Mouse (Mus musculus) embryonic facial prominence, embryonic 13.5 days (tissue): ENCODE data around the gene Fzd2. TPM values are rescaled to one million over a fixed set of nuclear protein-coding genes. Genes with fewer than 3 reads are reported as not detected.

Experiments used
- ATAC-seq: fragments of 200-750 bp; cut with Nextera tagmentation; 2 replicates; pipeline ENCODE4 v1.8.0; 2017; ENCODE audit warnings: low read depth; ENCODE audit not compliant: insufficient number of reproducible peaks, insufficient read depth, low FRiP score, low TSS enrichment
- H3K27ac ChIP-seq: fragments of 300-500 bp; sonication (generic); 2 replicates; pipeline ENCODE4 v1.5.1; 2015; ENCODE audit warnings: moderate library complexity, mild to moderate bottlenecking, inconsistent platforms
- H3K27me3 ChIP-seq: fragments of 300-500 bp; sonication (generic); 2 replicates; pipeline ENCODE4 v1.6.1; 2015; ENCODE audit warnings: mild to moderate bottlenecking, inconsistent platforms
- H3K36me3 ChIP-seq: fragments of 300-500 bp; sonication (generic); 2 replicates; pipeline ENCODE4 v1.6.1; 2015; ENCODE audit warnings: mild to moderate bottlenecking, inconsistent platforms
- H3K4me1 ChIP-seq: fragments of 300-500 bp; sonication (generic); 2 replicates; pipeline ENCODE4 v1.6.1; 2015; ENCODE audit warnings: inconsistent platforms
- H3K4me2 ChIP-seq: fragments of 300-500 bp; sonication (generic); 2 replicates; pipeline ENCODE4 v1.6.1; 2015; ENCODE audit warnings: moderate library complexity, mild to moderate bottlenecking, inconsistent platforms
- H3K4me3 ChIP-seq: fragments of 300-500 bp; sonication (generic); 2 replicates; pipeline ENCODE4 v1.5.1; 2015; ENCODE audit warnings: mild to moderate bottlenecking, inconsistent platforms
- H3K9ac ChIP-seq: fragments of 300-500 bp; sonication (generic); 2 replicates; pipeline ENCODE4 v1.6.1; 2015; ENCODE audit warnings: mild to moderate bottlenecking, inconsistent platforms
- H3K9me3 ChIP-seq: fragments of 300-500 bp; sonication (generic); 2 replicates; pipeline ENCODE4 v1.6.1; 2016; ENCODE audit warnings: inconsistent platforms
- WGBS: fragments of 180-500 bp; shearing (Covaris S2); methylation state at CpG from one replicate; pipeline ENCODE4 v1.1.7; 2015; ENCODE audit warnings: mixed read lengths; 5-methylcytosine and 5-hydroxymethylcytosine counted together
- polyA plus RNA-seq: library from polyadenylated mRNA; unstranded; fragments of >200 nt; fragmentation: Nextera tagmentation; extraction: Ambion mirVana; gene quantifications from 2 replicates; pipeline ENCODE4 v1.2.1, GENCODE M21; 2015

The Fzd2 gene
- polyA plus RNA-seq, 1 experiment from 2014 or later: 67.8 TPM

DNA sequence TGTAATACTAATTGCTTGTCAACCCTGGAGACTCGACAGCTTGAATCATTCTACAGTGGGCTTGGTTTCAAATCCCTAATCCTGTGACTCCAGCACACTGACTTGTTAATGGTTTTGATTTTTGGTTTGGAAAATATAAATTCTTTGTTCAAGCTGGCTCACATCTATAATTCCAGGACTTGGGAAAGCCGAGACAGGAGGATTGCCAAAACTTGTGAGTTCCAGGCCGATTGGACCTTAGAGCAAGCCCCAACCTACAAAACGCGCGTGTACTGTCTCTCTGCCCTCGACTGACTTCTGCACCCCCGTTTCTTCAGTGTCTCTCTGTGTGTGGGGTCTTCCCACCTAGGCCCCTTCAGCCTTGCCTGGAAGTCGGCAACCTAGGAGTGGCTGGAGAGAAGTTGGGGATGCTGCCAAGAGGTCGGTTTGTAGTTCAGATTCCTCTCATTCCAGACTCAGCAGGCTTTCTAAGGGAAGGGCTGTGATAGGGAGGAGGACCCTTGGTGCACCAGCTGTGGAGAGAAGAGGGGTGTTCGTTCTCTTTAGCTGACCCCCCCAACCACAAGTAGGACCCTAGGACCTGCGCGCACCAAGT lies 22.1 kb upstream of the Fzd2 start:
- no peaks in the 10 kb centered on the region for H3K27me3 ChIP-seq
- 15% methylated on average over 13 of the region's 13 CpGs for WGBS
- H3K4me1 ChIP-seq: peaks cover 48% of the 10 kb centered on the region
- H3K4me3 ChIP-seq: 0 out of 2 replicates have a peak overlapping the region, but pooled peaks have one; percentile 6
- peak overlapping the region; percentile 52; the same call in 1 of the 2 replicates for H3K9ac ChIP-seq
- H3K36me3 ChIP-seq: no peaks in the 10 kb centered on the region
- H3K27ac ChIP-seq: peak overlapping the region; percentile 82
- H3K4me2 ChIP-seq: peak overlapping the region; percentile 43
- H3K9me3 ChIP-seq: peaks cover 6% of the 10 kb centered on the region; the same call in 1 of the 2 replicates
- ATAC-seq: no peak

- WGBS: 12% methylated on average over 5 of the region's 5 CpGs
- peaks cover 6% of the 10 kb centered on the region; the same call in 1 of the 2 replicates for H3K9me3 ChIP-seq
- H3K27me3 ChIP-seq: no peaks in the 10 kb centered on the region
- H3K9ac ChIP-seq: peak overlapping the region; percentile 52; the same call in 1 of the 2 replicates
- peak overlapping the region; percentile 43 for H3K4me2 ChIP-seq
- peak overlapping the region; percentile 82 for H3K27ac ChIP-seq
- ATAC-seq: no peak
- H3K4me1 ChIP-seq: peaks cover 45% of the 10 kb centered on the region
- H3K4me3 ChIP-seq: no peak overlapping the region
- H3K36me3 ChIP-seq: no peaks in the 10 kb centered on the region
Measured at GRCm38 (mm10) chr11:102582736-102583135, 21.5 kb upstream of the Fzd2 start.

- no peaks in the 10 kb centered on the region for H3K36me3 ChIP-seq
- H3K4me3 ChIP-seq: no peak overlapping the region
- no peak overlapping the region for H3K9ac ChIP-seq
- no peak overlapping the region for H3K4me2 ChIP-seq
- peaks cover 6% of the 10 kb centered on the region; the same call in 1 of the 2 replicates for H3K9me3 ChIP-seq
- 91% methylated on average over 4 of the region's 4 CpGs for WGBS
- no peak overlapping the region for H3K27ac ChIP-seq
- H3K27me3 ChIP-seq: no peaks in the 10 kb centered on the region
- no peak for ATAC-seq
- H3K4me1 ChIP-seq: peaks cover 15% of the 10 kb centered on the region
Measured at GRCm38 (mm10) chr11:102586445-102587130, 17.6 kb upstream of the Fzd2 start.

DNA sequence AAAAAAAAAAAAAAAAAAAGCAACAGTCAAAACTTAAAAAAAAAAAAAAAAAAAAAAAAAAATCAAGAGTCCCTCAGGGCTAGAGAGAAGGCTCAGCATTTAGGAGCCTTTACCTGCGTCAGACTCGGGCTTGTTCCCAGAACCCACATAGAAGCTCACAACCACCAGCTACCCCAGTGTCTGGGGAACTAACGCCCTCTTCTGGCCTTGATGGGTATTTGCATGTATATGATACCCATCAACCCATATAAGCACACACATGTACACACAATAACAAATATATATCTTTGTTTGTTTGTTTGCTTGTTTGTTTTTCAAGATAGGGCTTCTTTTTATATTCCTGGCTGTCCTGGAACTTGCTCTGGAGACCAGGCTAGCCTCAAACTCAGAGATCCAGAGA lies 16.6 kb upstream of the Fzd2 start:
- no peaks in the 10 kb centered on the region for H3K36me3 ChIP-seq
- H3K9me3 ChIP-seq: peaks cover 6% of the 10 kb centered on the region; the same call in 1 of the 2 replicates
- 67% methylated on average over 3 of the region's 3 CpGs for WGBS
- H3K9ac ChIP-seq: no peak overlapping the region
- no peaks in the 10 kb centered on the region for H3K27me3 ChIP-seq
- H3K27ac ChIP-seq: no peak overlapping the region
- H3K4me1 ChIP-seq: peaks cover 6% of the 10 kb centered on the region
- H3K4me3 ChIP-seq: no peak overlapping the region
- ATAC-seq: no peak
- no peak overlapping the region for H3K4me2 ChIP-seq

GRCm38 (mm10) chr11:102595341-102595820 lies 8.8 kb upstream of the Fzd2 start:
- Histone ChIP-seq H3K9ac (peak overlapping the region; percentile 12), H3K4me2 (peak overlapping the region; percentile 50)
- WGBS: 1% methylated on average over 4 of the region's 4 CpGs

DNA sequence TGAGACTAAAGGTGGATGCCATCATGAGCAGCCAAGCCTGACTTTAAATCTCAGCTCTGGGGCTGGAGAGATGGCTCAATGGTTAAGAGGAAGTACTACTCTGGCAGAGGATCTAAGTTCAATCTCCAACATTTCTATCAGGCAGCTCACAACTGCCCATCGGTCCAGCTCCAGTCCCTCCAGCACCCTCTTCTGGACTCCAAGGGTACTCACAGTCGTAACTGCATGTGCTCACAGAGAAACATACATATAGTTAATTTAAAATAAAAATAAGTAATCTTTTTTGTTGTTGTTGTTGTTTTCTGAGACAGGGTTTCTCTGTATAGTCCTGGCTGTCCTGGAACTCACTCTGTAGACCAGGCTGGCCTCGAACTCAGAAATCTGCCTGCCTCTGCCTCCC lies 4.3 kb upstream of the Fzd2 start:
- no peaks in the 10 kb centered on the region for H3K27me3 ChIP-seq
- WGBS: 90% methylated on average over 3 of the region's 3 CpGs
- no peak for ATAC-seq

More at GRCm38 (mm10) chr11:102595341-102595820, 8.8 kb upstream of the Fzd2 start:
- ATAC-seq: peak; percentile 88
- H3K9me3 ChIP-seq: no peaks in the 10 kb centered on the region
- H3K4me3 ChIP-seq: peak overlapping the region; percentile 5; the same call in 1 of the 2 replicates
- no peaks in the 10 kb centered on the region for H3K27me3 ChIP-seq
- no peaks in the 10 kb centered on the region for H3K36me3 ChIP-seq
- peaks cover 26% of the 10 kb centered on the region for H3K4me1 ChIP-seq
- peak overlapping the region; percentile 98 for H3K27ac ChIP-seq

GRCm38 (mm10) chr11:102602816-102603495 lies 1.2 kb upstream of the Fzd2 start:
- H3K9me3 ChIP-seq: no peaks in the 10 kb centered on the region
- peak overlapping the region; percentile 100 for H3K27ac ChIP-seq
- peak overlapping the region; percentile 95 for H3K4me3 ChIP-seq
- H3K4me2 ChIP-seq: peak overlapping the region; percentile 78
- no peaks in the 10 kb centered on the region for H3K27me3 ChIP-seq
- peak overlapping the region; percentile 78 for H3K9ac ChIP-seq
- no peak for ATAC-seq
- H3K4me1 ChIP-seq: peaks cover 18% of the 10 kb centered on the region
- under 1% methylated on average over 13 of the region's 13 CpGs for WGBS
- H3K36me3 ChIP-seq: peaks cover 9% of the 10 kb centered on the region

More for the DNA sequence above, 4.3 kb upstream of the Fzd2 start:
- Histone ChIP-seq H3K9ac (no peak overlapping the region), H3K4me2 (no peak overlapping the region), H3K9me3 (no peaks in the 10 kb centered on the region), H3K27ac (no peak overlapping the region), H3K4me3 (no peak overlapping the region), H3K36me3 (no peaks in the 10 kb centered on the region), H3K4me1 (peaks cover 37% of the 10 kb centered on the region)

GRCm38 (mm10) chr11:102603496-102603850 lies 723 bp upstream of the Fzd2 start:
- under 1% methylated on average over 10 of the region's 10 CpGs for WGBS
- H3K9me3 ChIP-seq: no peaks in the 10 kb centered on the region
- peak overlapping the region; percentile 100 for H3K27ac ChIP-seq
- peaks cover 11% of the 10 kb centered on the region for H3K36me3 ChIP-seq
- ATAC-seq: 0 out of 2 replicates have a peak, but pooled peaks have one; percentile 11
- peaks cover 22% of the 10 kb centered on the region for H3K4me1 ChIP-seq
- peak overlapping the region; percentile 95 for H3K4me3 ChIP-seq
- peak overlapping the region; percentile 78 for H3K4me2 ChIP-seq
- no peaks in the 10 kb centered on the region for H3K27me3 ChIP-seq
- H3K9ac ChIP-seq: peak overlapping the region; percentile 78

GRCm38 (mm10) chr11:102604777-102605552 lies 769 bp downstream of the Fzd2 start:
- Histone ChIP-seq H3K27ac (peak overlapping the region; percentile 100), H3K9me3 (no peaks in the 10 kb centered on the region), H3K4me3 (peak overlapping the region; percentile 95), H3K4me1 (peaks cover 37% of the 10 kb centered on the region), H3K9ac (peak overlapping the region; percentile 100), H3K4me2 (peak overlapping the region; percentile 78), H3K36me3 (peaks cover 17% of the 10 kb centered on the region), H3K27me3 (no peaks in the 10 kb centered on the region)
- under 1% methylated on average over 74 of the region's 74 CpGs for WGBS
- ATAC-seq: peak; percentile 27; the same call in 1 of the 2 replicates

GRCm38 (mm10) chr11:102605553-102606416 lies 1.6 kb downstream of the Fzd2 start:
- H3K9ac ChIP-seq: peak overlapping the region; percentile 100
- peaks cover 17% of the 10 kb centered on the region for H3K36me3 ChIP-seq
- H3K9me3 ChIP-seq: no peaks in the 10 kb centered on the region
- peak overlapping the region; percentile 78 for H3K4me2 ChIP-seq
- peaks cover 45% of the 10 kb centered on the region for H3K4me1 ChIP-seq
- under 1% methylated on average over 62 of the region's 62 CpGs for WGBS
- peak overlapping the region; percentile 100 for H3K27ac ChIP-seq
- no peaks in the 10 kb centered on the region for H3K27me3 ChIP-seq
- no peak for ATAC-seq
- H3K4me3 ChIP-seq: peak overlapping the region; percentile 95
